Mouse (Mus musculus): ENCODE results near the gene Lrrc4c. TPM values are rescaled to one million over a fixed set of nuclear protein-coding genes. Genes with fewer than 3 reads are reported as not detected.

Gene Lrrc4c
- polyA plus RNA-seq, 1 experiment from 2014 or later: 0.58 TPM

DNA sequence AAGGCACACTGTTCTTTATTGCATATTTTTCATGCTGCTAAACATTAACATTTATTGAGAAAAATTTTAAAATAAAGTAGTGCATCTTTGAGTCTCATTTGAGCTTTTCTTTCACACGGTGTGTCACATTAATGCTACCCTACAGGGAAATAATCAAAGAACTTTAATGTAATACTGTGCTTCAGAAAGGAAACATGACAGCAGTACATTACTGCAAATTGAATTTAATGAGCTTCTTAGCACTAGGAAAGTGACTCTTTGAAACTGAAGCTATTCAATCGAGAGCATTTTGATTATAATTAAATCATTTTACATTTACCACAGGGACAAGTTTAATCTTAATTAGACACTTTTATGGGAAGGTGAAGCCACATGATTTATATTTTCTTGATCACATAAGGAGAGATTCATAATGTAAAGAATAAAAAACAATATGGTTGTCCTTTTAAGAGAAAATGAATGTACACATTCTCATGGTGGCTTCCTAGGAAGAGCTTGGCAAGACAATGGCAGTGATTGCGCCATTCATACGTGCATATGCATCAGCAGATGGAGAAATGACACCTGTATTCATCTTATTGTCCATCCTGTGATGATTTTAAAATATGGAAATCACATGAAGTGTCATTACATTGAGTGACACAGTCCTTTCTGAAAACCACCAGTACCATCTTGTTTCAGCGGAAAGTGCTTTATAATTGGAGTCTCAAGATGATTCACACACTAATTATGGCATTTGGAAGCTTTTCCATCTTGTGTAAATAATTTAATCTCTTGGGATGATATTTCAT is 719.2 kb downstream of the Lrrc4c start:
- Histone ChIP-seq H3K4me3 (ENCODE audit: low read length) (no peak overlapping the region), H3K4me2 (replicated peaks; ENCODE audit: low read depth, low read length) (no peak overlapping the region), H3K27me3 (ENCODE audit: control insufficient read depth, insufficient read depth, low read length) (no peaks in the 10 kb centered on the region), H3K9ac (ENCODE audit: low read depth, low read length) (no peak overlapping the region), H3K4me1 (ENCODE audit: control insufficient read depth, insufficient read depth, low read length) (no peaks in the 10 kb centered on the region), H3K36me3 (ENCODE audit: control insufficient read depth, insufficient read depth, low read length) (no peaks in the 10 kb centered on the region), H3K9me3 (ENCODE audit: control insufficient read depth, low read length) (no peaks in the 10 kb centered on the region), H3K27ac (ENCODE audit: low read depth, low read length) (no peak overlapping the region)
- 91% methylated on average over 5 of the region's 5 CpGs for WGBS
- no peak for ATAC-seq (ENCODE audit: low FRiP score, low TSS enrichment)

DNA sequence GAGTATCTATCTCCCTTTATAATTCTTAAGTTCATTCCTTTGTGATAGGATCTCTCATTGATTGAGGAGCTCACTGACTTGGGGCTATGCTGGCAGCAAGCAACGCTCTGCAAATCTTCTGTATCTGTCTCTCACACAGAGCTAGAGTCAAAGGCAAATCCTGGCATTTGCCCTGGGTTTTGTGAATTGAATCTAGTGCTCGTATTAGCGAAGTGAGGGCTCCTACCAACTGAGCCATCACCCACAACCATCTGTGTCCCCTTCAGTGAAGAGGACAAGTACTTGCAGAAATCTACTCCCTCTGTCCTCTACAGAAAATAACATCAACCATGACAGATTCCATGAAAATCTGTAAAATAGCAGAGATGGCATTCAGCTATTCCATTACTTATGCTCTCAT is 726.0 kb downstream of the Lrrc4c start:
- Histone ChIP-seq H3K4me3 (ENCODE audit: low read length) (no peak overlapping the region), H3K9me3 (ENCODE audit: control insufficient read depth, low read length) (no peaks in the 10 kb centered on the region), H3K4me1 (ENCODE audit: control insufficient read depth, insufficient read depth, low read length) (no peaks in the 10 kb centered on the region), H3K9ac (ENCODE audit: low read depth, low read length) (no peak overlapping the region), H3K27me3 (ENCODE audit: control insufficient read depth, insufficient read depth, low read length) (no peaks in the 10 kb centered on the region), H3K36me3 (ENCODE audit: control insufficient read depth, insufficient read depth, low read length) (no peaks in the 10 kb centered on the region), H3K27ac (ENCODE audit: low read depth, low read length) (no peak overlapping the region), H3K4me2 (replicated peaks; ENCODE audit: low read depth, low read length) (no peak overlapping the region)
- WGBS: 86% methylated on average over 3 of the region's 3 CpGs
- ATAC-seq (ENCODE audit: low FRiP score, low TSS enrichment): no peak

DNA sequence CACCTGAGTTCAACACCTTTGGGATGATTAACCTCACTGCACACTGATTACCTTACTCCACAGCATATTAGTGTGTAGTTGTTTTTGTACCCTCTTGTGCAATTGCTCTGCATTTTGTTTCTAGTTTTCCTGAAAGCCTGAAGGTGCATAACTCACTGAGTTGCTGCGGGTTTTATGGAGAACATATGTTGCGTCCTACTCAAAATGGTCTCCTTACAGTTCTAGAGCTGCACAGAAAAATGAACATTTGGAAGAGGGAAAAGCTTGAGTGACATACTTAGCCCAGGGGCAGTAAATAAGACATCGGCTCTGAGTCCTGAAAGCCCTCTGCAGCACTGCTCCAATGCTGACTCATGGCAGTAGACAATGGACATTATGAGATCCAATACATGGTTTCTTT is 727.7 kb downstream of the Lrrc4c start:
- no peak for ATAC-seq (ENCODE audit: low FRiP score, low TSS enrichment)
- Histone ChIP-seq H3K36me3 (ENCODE audit: control insufficient read depth, insufficient read depth, low read length) (no peaks in the 10 kb centered on the region), H3K27me3 (ENCODE audit: control insufficient read depth, insufficient read depth, low read length) (no peaks in the 10 kb centered on the region), H3K4me1 (ENCODE audit: control insufficient read depth, insufficient read depth, low read length) (no peaks in the 10 kb centered on the region), H3K4me3 (ENCODE audit: low read length) (no peak overlapping the region), H3K9ac (ENCODE audit: low read depth, low read length) (no peak overlapping the region), H3K27ac (ENCODE audit: low read depth, low read length) (no peak overlapping the region), H3K9me3 (ENCODE audit: control insufficient read depth, low read length) (no peaks in the 10 kb centered on the region), H3K4me2 (replicated peaks; ENCODE audit: low read depth, low read length) (no peak overlapping the region)
- 89% methylated on average over 3 of the region's 3 CpGs for WGBS

DNA sequence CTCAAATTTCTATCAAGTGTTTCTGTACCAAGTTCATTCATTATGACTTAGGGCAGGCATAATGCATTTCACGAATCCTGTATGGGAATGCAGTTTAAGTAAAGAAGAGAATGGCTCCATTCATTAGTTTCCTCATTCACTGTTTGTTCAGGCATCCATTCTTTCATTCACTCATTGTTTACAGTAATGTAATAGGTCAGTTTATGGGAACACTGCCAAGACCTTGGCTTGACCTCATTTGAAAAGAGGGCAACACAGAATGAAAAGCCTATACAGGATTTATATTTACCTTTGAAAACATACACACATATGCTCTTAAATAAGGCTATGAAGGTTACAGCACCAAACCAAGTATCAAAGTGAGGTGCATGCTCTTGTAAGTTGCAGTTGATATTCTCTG is 762.2 kb downstream of the Lrrc4c start:
- Histone ChIP-seq H3K4me1 (ENCODE audit: control insufficient read depth, insufficient read depth, low read length) (no peaks in the 10 kb centered on the region), H3K4me2 (replicated peaks; ENCODE audit: low read depth, low read length) (no peak overlapping the region), H3K27me3 (ENCODE audit: control insufficient read depth, insufficient read depth, low read length) (no peaks in the 10 kb centered on the region), H3K4me3 (ENCODE audit: low read length) (no peak overlapping the region), H3K9ac (ENCODE audit: low read depth, low read length) (no peak overlapping the region), H3K27ac (ENCODE audit: low read depth, low read length) (no peak overlapping the region), H3K9me3 (ENCODE audit: control insufficient read depth, low read length) (no peaks in the 10 kb centered on the region), H3K36me3 (ENCODE audit: control insufficient read depth, insufficient read depth, low read length) (no peaks in the 10 kb centered on the region)
- 62% methylated on average over 1 of the region's 1 CpGs for WGBS
- no peak for ATAC-seq (ENCODE audit: low FRiP score, low TSS enrichment)

DNA sequence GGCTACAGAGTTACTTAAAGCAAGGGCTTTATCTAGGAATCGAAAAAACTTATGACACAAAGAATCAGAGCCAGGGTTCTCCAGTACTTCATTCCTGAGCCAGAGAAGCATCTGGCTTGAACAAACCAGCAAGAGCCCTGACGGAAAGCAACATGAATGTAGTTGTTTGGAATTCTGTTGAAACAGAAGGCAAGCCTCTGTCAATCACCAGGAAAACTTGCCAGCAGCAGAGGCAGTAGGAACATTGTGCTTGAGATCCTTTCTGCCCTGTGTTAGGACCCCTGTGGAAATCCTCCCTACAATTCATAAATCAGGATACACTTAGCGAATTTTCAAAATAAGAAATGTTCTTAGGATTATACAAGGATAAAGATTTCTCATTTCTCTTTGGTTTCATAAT is 780.0 kb downstream of the Lrrc4c start:
- no peak overlapping the region for H3K4me3 ChIP-seq (ENCODE audit: low read length)
- no peaks in the 10 kb centered on the region for H3K4me1 ChIP-seq (ENCODE audit: control insufficient read depth, insufficient read depth, low read length)
- H3K27me3 ChIP-seq (ENCODE audit: control insufficient read depth, insufficient read depth, low read length): no peaks in the 10 kb centered on the region
- 62% methylated on average over 3 of the region's 3 CpGs for WGBS
- H3K9me3 ChIP-seq (ENCODE audit: control insufficient read depth, low read length): no peaks in the 10 kb centered on the region
- H3K4me2 ChIP-seq (replicated peaks; ENCODE audit: low read depth, low read length): no peak overlapping the region
- no peak overlapping the region for H3K9ac ChIP-seq (ENCODE audit: low read depth, low read length)
- no peaks in the 10 kb centered on the region for H3K36me3 ChIP-seq (ENCODE audit: control insufficient read depth, insufficient read depth, low read length)
- no peak for ATAC-seq (ENCODE audit: low FRiP score, low TSS enrichment)
- H3K27ac ChIP-seq (ENCODE audit: low read depth, low read length): no peak overlapping the region

DNA sequence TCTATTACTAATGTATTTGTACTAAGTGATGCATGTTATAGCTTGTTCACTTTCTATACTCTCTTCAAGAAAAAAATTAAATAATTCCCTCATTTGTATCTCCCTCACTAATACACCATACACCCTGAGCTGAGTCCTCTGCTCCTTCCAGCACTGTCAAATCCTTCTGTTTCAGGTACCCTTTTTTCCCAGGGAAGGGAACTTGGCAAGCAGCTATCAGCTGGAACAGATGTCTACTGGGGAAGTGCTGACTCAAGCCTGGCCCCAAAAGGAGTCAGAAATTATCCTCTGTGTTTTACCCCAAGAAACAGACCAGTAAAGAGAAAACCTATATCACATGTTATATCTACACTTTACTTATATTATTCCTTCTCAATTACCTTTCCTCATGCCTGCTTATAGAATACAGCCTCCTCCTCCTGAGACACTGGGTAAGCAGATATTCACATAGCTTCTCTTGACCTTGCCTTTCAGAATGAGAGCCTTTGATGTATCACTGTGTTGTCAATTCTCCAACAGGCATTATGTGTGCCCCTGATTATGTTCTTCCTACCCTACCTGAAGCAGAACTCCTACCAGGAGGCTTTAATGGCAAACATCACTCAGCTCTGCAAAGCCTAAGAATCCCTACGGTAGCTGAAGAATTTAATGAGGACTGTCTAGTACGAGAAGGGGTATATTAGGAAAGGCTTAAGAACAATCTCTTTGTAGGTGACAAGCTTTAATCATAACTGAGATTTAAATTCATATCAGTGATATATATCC is 785.6 kb downstream of the Lrrc4c start:
- 86% methylated on average over 2 of the region's 2 CpGs for WGBS
- H3K27ac ChIP-seq (ENCODE audit: low read depth, low read length): no peak overlapping the region
- no peak overlapping the region for H3K4me3 ChIP-seq (ENCODE audit: low read length)
- H3K36me3 ChIP-seq (ENCODE audit: control insufficient read depth, insufficient read depth, low read length): no peaks in the 10 kb centered on the region
- H3K9me3 ChIP-seq (ENCODE audit: control insufficient read depth, low read length): no peaks in the 10 kb centered on the region
- H3K27me3 ChIP-seq (ENCODE audit: control insufficient read depth, insufficient read depth, low read length): no peaks in the 10 kb centered on the region
- no peaks in the 10 kb centered on the region for H3K4me1 ChIP-seq (ENCODE audit: control insufficient read depth, insufficient read depth, low read length)
- H3K9ac ChIP-seq (ENCODE audit: low read depth, low read length): no peak overlapping the region
- no peak overlapping the region for H3K4me2 ChIP-seq (replicated peaks; ENCODE audit: low read depth, low read length)
- no peak for ATAC-seq (ENCODE audit: low FRiP score, low TSS enrichment)

DNA sequence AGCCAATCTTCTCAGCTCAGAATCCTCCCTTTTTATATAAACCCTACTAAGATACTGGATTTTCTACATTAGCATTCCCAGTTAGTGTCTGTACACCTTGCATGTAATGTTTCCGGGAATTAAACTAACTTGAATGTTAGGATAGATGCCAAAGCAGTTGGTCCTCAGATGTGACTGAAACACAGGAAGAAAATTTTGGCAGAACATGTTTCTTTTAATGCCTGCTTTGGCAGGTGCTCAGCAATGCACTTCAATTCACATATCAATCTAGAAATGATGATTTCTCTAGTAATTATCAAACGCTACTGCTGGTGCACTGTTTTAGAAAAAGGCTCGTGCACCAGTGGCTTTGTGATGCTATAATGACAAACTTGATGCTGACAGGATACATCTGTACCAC is 806.3 kb downstream of the Lrrc4c start:
- Histone ChIP-seq H3K36me3 (ENCODE audit: control insufficient read depth, insufficient read depth, low read length) (no peaks in the 10 kb centered on the region), H3K4me3 (ENCODE audit: low read length) (no peak overlapping the region), H3K9ac (ENCODE audit: low read depth, low read length) (no peak overlapping the region), H3K27me3 (ENCODE audit: control insufficient read depth, insufficient read depth, low read length) (no peaks in the 10 kb centered on the region), H3K9me3 (ENCODE audit: control insufficient read depth, low read length) (no peaks in the 10 kb centered on the region), H3K4me1 (ENCODE audit: control insufficient read depth, insufficient read depth, low read length) (no peaks in the 10 kb centered on the region), H3K27ac (ENCODE audit: low read depth, low read length) (no peak overlapping the region), H3K4me2 (replicated peaks; ENCODE audit: low read depth, low read length) (no peak overlapping the region)
- no peak for ATAC-seq (ENCODE audit: low FRiP score, low TSS enrichment)
- 89% methylated on average over 3 of the region's 3 CpGs for WGBS

DNA sequence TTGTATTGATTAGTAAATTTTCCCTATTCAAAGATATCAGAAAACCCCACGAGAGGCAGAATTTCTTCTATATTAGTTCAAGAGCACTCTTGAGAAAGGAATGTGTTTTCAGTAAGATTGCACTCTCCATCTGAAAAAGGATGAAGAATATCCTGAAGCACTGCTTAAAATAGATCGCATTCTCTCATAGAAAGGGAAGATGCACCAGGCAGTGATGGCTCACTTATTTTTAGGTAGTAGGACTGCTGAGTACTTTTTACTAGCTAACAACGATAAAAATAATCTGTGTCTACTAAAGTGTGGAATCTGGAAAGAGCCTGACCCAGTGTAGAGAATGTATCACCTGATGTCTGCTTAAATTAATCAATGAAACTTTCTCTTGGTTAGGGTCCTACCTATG is 820.5 kb downstream of the Lrrc4c start:
- no peak overlapping the region for H3K4me2 ChIP-seq (replicated peaks; ENCODE audit: low read depth, low read length)
- WGBS: 90% methylated on average over 3 of the region's 3 CpGs
- H3K27me3 ChIP-seq (ENCODE audit: control insufficient read depth, insufficient read depth, low read length): no peaks in the 10 kb centered on the region
- H3K4me1 ChIP-seq (ENCODE audit: control insufficient read depth, insufficient read depth, low read length): no peaks in the 10 kb centered on the region
- H3K9ac ChIP-seq (ENCODE audit: low read depth, low read length): no peak overlapping the region
- H3K4me3 ChIP-seq (ENCODE audit: low read length): no peak overlapping the region
- H3K9me3 ChIP-seq (ENCODE audit: control insufficient read depth, low read length): no peaks in the 10 kb centered on the region
- ATAC-seq (ENCODE audit: low FRiP score, low TSS enrichment): no peak
- no peaks in the 10 kb centered on the region for H3K36me3 ChIP-seq (ENCODE audit: control insufficient read depth, insufficient read depth, low read length)
- H3K27ac ChIP-seq (ENCODE audit: low read depth, low read length): no peak overlapping the region

DNA sequence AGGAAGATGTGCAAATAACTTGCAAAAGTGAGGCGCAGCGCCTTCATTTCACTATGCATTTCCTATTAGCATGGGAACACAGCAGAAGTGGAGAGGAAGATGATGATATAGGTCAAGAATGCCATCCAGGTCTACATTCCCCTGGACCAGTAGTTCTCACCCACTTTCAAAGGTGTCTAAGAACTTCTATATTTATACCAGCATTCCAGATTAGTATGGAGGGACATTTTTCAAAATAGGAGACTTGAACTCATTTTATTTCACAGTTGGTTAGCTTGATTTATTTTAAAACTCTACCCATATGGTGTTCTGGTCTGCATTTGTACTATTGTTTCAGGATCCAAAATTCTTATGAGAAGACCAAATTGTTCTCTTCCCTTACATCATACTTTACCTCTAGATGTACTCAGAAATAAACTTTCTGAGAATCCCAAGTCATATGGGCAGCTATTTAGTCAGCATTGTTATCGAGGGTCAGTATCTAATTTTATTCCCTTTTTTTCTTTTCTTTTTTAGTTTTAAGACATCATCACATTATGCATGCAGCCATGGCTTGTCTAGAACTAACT is 833.7 kb downstream of the Lrrc4c start:
- Histone ChIP-seq H3K4me2 (replicated peaks; ENCODE audit: low read depth, low read length) (no peak overlapping the region), H3K4me3 (ENCODE audit: low read length) (no peak overlapping the region), H3K27ac (ENCODE audit: low read depth, low read length) (no peak overlapping the region), H3K9me3 (ENCODE audit: control insufficient read depth, low read length) (no peaks in the 10 kb centered on the region), H3K4me1 (ENCODE audit: control insufficient read depth, insufficient read depth, low read length) (no peaks in the 10 kb centered on the region), H3K27me3 (ENCODE audit: control insufficient read depth, insufficient read depth, low read length) (no peaks in the 10 kb centered on the region), H3K36me3 (ENCODE audit: control insufficient read depth, insufficient read depth, low read length) (no peaks in the 10 kb centered on the region), H3K9ac (ENCODE audit: low read depth, low read length) (no peak overlapping the region)
- WGBS: 95% methylated on average over 3 of the region's 3 CpGs
- ATAC-seq (ENCODE audit: low FRiP score, low TSS enrichment): no peak
